Mouse (Mus musculus) embryonic facial prominence, embryonic 10.5 days (tissue): Measurements from ENCODE around the gene Slc3a1. TPM values are rescaled to one million over a fixed set of nuclear protein-coding genes. Genes with fewer than 3 reads are reported as not detected.

Experiments used
- DNase-seq: peaks from one replicate; pipeline ENCODE4 v3.0.0-alpha.2; 2017; ENCODE audit warnings: low spot score
- H3K27ac ChIP-seq: fragments of 300-500 bp; sonication (generic); replicated peaks from 2 replicates; pipeline ENCODE4 v1.5.1; 2016; ENCODE audit warnings: mild to moderate bottlenecking
- H3K27me3 ChIP-seq: fragments of 300-500 bp; sonication (generic); replicated peaks from 2 replicates; pipeline ENCODE4 v1.6.1; 2016; ENCODE audit warnings: low read depth, mild to moderate bottlenecking; ENCODE audit not compliant: poor library complexity, severe bottlenecking
- H3K36me3 ChIP-seq: fragments of 300-500 bp; sonication (generic); replicated peaks from 2 replicates; pipeline ENCODE4 v1.6.1; 2016; ENCODE audit warnings: mild to moderate bottlenecking, moderate library complexity
- H3K4me1 ChIP-seq: fragments of 300-500 bp; sonication (generic); 2 replicates; pipeline ENCODE4 v1.6.1; 2016
- H3K4me3 ChIP-seq: fragments of 300-500 bp; sonication (generic); 2 replicates; pipeline ENCODE4 v1.5.1; 2016; ENCODE audit warnings: mild to moderate bottlenecking, moderate library complexity
- H3K9me3 ChIP-seq: fragments of 300-500 bp; sonication (generic); 2 replicates; pipeline ENCODE4 v1.6.1; 2016; ENCODE audit warnings: mild to moderate bottlenecking
- WGBS: fragments of 180-500 bp; shearing (Covaris S2); methylation state at CpG from one replicate; pipeline ENCODE4 v1.1.7; 2016; 5-methylcytosine and 5-hydroxymethylcytosine counted together
- polyA plus RNA-seq: library from polyadenylated mRNA; unstranded; fragments of >200 nt; fragmentation: Nextera tagmentation; extraction: Ambion mirVana; gene quantifications from 2 replicates; pipeline ENCODE4 v1.2.1, GENCODE M21; 2016

The Slc3a1 gene
- polyA plus RNA-seq, 1 experiment from 2014 or later = 0.41 TPM

DNA sequence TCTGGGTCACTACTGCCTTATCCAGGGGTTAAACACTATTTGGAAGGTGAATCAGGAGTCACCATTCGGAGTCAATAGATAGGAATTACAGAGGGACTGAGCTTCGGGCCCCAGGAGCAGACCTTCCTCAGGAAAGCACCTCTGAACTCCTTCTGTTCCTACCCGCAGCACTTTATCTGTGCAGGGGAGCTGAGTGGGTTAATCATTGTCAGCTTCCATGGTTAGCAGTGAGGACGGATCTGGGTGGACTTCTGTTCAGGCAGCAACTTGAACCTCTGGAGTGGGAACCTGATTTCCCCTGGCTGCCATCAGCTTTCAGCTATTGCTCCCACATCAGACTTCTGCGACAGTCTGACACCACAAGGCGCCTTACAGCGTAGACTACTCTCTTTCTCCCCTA lies 12.7 kb downstream of the Slc3a1 start:
- DNase-seq = no peak
- 81% methylated on average over 7 of the region's 7 CpGs for WGBS
- Histone ChIP-seq H3K27me3 (no peaks in the 10 kb centered on the region), H3K4me1 (peaks cover 6% of the 10 kb centered on the region), H3K4me3 (no peak overlapping the region), H3K9me3 (no peaks in the 10 kb centered on the region), H3K27ac (no peak overlapping the region), H3K36me3 (no peaks in the 10 kb centered on the region)

GRCm38 (mm10) chr17:85042419-85042818 lies 14.2 kb downstream of the Slc3a1 start:
- DNase-seq = no peak
- H3K27me3 ChIP-seq = no peaks in the 10 kb centered on the region
- peaks cover 6% of the 10 kb centered on the region for H3K4me1 ChIP-seq
- no peak overlapping the region for H3K4me3 ChIP-seq
- WGBS = 65% methylated on average over 6 of the region's 6 CpGs
- no peaks in the 10 kb centered on the region for H3K36me3 ChIP-seq
- no peaks in the 10 kb centered on the region for H3K9me3 ChIP-seq
- no peak overlapping the region for H3K27ac ChIP-seq

DNA sequence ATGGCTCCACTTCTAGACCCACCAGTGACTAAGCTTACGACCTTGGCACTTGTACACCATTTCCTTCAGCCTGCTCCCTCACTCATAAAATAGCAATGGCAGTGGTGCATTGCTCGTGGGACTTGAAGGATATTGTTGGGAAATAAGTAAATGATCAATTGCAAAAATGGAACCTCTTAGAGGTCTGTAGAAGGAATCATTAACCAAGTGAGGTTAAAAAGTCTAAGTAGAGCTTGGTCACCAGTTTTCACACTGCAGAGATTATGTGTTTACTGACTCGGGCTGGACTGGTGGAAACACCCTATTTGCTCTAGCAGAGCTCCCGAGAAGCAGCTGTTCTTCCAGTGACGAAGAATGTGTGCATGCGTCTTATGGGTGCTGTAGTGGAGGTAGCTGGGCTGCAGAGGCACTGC lies 15.2 kb downstream of the Slc3a1 start:
- Histone ChIP-seq H3K9me3 (no peaks in the 10 kb centered on the region), H3K4me3 (no peak overlapping the region), H3K27ac (no peak overlapping the region), H3K27me3 (no peaks in the 10 kb centered on the region), H3K36me3 (no peaks in the 10 kb centered on the region), H3K4me1 (peaks cover 6% of the 10 kb centered on the region)
- DNase-seq = no peak
- WGBS = 84% methylated on average over 6 of the region's 6 CpGs

GRCm38 (mm10) chr17:85044466-85044865 lies 16.3 kb downstream of the Slc3a1 start:
- 94% methylated on average over 5 of the region's 5 CpGs for WGBS
- Histone ChIP-seq H3K36me3 (no peaks in the 10 kb centered on the region), H3K27me3 (no peaks in the 10 kb centered on the region), H3K27ac (no peak overlapping the region), H3K4me3 (no peak overlapping the region), H3K4me1 (peaks cover 6% of the 10 kb centered on the region), H3K9me3 (no peaks in the 10 kb centered on the region)
- DNase-seq = no peak

DNA sequence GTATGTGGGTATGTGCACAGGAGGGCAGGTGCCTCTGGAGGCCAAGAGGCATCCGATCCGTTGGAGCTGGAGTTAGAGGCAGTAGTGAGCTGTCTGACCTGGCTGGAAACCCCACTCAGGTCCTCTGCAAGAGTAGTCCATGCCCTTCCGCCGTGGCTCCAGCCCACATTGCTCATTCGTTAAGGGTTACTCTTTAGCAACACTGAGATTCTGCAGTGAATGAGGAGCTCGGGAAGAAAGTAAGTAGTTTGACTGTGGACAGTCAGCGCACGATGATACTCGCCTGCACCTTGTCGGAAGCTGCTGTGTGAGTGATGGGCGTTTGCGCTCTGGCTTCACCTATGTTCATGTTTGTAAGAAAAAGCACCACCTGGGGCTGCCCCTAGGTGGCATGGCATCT lies 17.0 kb downstream of the Slc3a1 start:
- Histone ChIP-seq H3K27ac (no peak overlapping the region), H3K9me3 (no peaks in the 10 kb centered on the region), H3K4me1 (peaks cover 6% of the 10 kb centered on the region), H3K4me3 (no peak overlapping the region), H3K36me3 (no peaks in the 10 kb centered on the region), H3K27me3 (no peaks in the 10 kb centered on the region)
- 88% methylated on average over 12 of the region's 12 CpGs for WGBS
- DNase-seq = no peak

GRCm38 (mm10) chr17:85048379-85048778 lies 20.2 kb downstream of the Slc3a1 start:
- no peaks in the 10 kb centered on the region for H3K27me3 ChIP-seq
- no peak for DNase-seq
- H3K36me3 ChIP-seq = no peaks in the 10 kb centered on the region
- no peaks in the 10 kb centered on the region for H3K9me3 ChIP-seq
- H3K27ac ChIP-seq = no peak overlapping the region
- H3K4me1 ChIP-seq = no peaks in the 10 kb centered on the region
- WGBS = 90% methylated on average over 5 of the region's 5 CpGs
- no peak overlapping the region for H3K4me3 ChIP-seq

DNA sequence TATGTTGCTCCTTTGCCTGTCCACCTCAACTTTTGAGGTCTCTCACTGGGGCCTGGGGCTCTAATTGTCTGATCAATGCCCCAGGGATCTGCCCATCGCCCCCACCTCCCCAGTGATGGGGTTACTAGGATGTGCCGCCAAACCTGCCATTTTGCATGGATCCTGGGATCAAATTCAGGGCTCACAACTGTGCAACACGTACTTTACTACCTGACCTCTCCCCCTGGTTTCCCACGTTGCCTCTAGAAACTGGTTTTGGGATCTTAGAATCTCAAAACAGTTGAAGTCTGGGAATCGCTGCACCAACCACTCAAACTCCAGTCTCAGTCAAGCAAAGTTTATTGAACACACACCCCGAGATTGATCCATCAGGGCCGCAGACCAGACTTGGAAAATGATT lies 30.1 kb downstream of the Slc3a1 start:
- no peaks in the 10 kb centered on the region for H3K4me1 ChIP-seq
- H3K27me3 ChIP-seq = no peaks in the 10 kb centered on the region
- no peak overlapping the region for H3K27ac ChIP-seq
- no peaks in the 10 kb centered on the region for H3K9me3 ChIP-seq
- peaks cover 10% of the 10 kb centered on the region for H3K36me3 ChIP-seq
- no peak for DNase-seq
- no peak overlapping the region for H3K4me3 ChIP-seq
- 89% methylated on average over 7 of the region's 7 CpGs for WGBS

GRCm38 (mm10) chr17:85059136-85059535 lies 31.0 kb downstream of the Slc3a1 start:
- no peak overlapping the region for H3K27ac ChIP-seq
- no peaks in the 10 kb centered on the region for H3K4me1 ChIP-seq
- no peaks in the 10 kb centered on the region for H3K27me3 ChIP-seq
- H3K36me3 ChIP-seq = peaks cover 19% of the 10 kb centered on the region
- DNase-seq = no peak
- H3K9me3 ChIP-seq = no peaks in the 10 kb centered on the region
- 91% methylated on average over 6 of the region's 6 CpGs for WGBS
- H3K4me3 ChIP-seq = no peak overlapping the region

DNA sequence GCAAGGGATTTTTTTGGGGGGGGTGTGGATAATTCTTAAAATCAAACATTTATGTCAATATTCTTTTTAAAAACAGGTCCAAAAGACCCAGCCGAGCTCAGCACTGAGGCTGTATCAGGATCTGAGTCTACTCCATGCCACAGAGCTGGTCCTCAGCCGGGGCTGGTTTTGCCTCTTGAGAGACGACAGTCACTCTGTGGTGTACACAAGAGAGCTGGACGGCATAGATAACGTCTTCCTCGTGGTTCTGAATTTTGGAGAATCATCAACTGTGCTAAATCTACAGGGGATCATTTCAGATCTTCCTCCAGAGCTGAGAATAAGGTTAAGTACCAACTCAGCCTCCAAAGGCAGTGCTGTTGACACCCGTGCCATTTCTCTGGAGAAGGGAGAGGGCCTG lies 35.4 kb downstream of the Slc3a1 start:
- Histone ChIP-seq H3K4me3 (no peak overlapping the region), H3K9me3 (no peaks in the 10 kb centered on the region), H3K36me3 (peaks cover 60% of the 10 kb centered on the region), H3K4me1 (no peaks in the 10 kb centered on the region), H3K27me3 (no peaks in the 10 kb centered on the region), H3K27ac (no peak overlapping the region)
- DNase-seq = no peak
- 94% methylated on average over 7 of the region's 7 CpGs for WGBS

DNA sequence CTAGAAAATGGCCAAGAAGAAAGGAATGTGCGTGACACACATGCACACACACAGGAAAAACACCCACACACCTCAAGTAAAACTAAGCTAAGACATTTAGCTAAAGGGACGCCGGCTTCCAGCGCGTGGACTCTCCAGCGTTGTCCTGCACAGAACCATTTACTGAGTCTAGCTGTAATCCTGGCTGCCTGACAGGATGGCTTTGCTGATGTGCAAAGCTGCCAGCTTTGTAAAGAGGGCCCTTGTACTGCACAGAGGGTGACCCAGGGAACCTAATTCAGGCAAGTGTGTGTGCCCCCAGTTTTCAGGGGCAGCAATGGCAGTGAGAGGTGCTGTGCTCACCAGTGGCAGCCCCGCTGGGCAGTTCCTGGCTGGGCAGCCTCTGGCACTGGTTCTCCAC lies 39.2 kb downstream of the Slc3a1 start:
- Histone ChIP-seq H3K4me3 (no peak overlapping the region), H3K27me3 (no peaks in the 10 kb centered on the region), H3K9me3 (no peaks in the 10 kb centered on the region), H3K36me3 (peaks cover 92% of the 10 kb centered on the region), H3K4me1 (peaks cover 6% of the 10 kb centered on the region), H3K27ac (no peak overlapping the region)
- no peak for DNase-seq
- 94% methylated on average over 7 of the region's 7 CpGs for WGBS

- 78% methylated on average over 6 of the region's 6 CpGs for WGBS
Observed at GRCm38 (mm10) chr17:85070658-85071057, 42.5 kb downstream of the Slc3a1 start.

DNA sequence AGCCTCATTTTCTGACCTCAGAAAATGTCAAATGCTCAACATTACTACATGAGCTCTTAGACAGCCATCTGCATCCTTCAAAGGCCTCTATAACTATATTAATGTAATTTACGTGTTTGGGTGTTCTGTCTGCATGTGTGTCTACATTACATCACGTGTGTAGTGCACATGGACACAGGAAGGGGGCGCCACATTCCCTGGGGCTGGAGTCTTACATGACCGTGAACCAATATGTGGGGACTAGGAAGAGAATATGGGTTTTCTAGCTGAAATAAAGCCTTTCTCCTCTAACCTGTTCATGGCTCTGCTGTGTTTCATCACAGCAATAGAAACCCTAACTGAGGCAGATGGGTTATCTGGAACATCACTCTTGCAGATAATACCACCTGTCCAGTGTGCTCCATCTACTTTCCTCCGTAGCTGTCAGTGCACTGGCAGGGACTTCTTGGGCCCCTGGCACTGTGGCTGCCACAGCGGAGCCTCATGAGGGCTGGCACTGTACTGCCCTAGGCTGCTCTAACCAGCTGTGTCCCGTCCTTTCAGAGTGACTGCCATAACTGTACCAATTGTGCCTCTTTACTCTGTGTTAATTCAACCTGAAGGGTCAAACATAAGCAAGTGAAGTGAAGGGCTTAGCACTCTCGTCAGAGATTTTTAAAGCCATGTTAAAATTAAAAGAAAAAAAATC lies 43.1 kb downstream of the Slc3a1 start:
- no peak for DNase-seq
- WGBS = 91% methylated on average over 8 of the region's 8 CpGs
- Histone ChIP-seq H3K9me3 (no peaks in the 10 kb centered on the region), H3K4me1 (peaks cover 15% of the 10 kb centered on the region), H3K27ac (no peak overlapping the region), H3K4me3 (no peak overlapping the region), H3K36me3 (peaks cover 74% of the 10 kb centered on the region), H3K27me3 (no peaks in the 10 kb centered on the region)

More at GRCm38 (mm10) chr17:85070658-85071057, 42.5 kb downstream of the Slc3a1 start:
- Histone ChIP-seq H3K4me3 (no peak overlapping the region), H3K4me1 (peaks cover 15% of the 10 kb centered on the region), H3K27me3 (no peaks in the 10 kb centered on the region), H3K27ac (no peak overlapping the region), H3K36me3 (peaks cover 74% of the 10 kb centered on the region), H3K9me3 (no peaks in the 10 kb centered on the region)
- no peak for DNase-seq

GRCm38 (mm10) chr17:85072383-85072782 lies 44.2 kb downstream of the Slc3a1 start:
- Histone ChIP-seq H3K36me3 (peaks cover 74% of the 10 kb centered on the region), H3K9me3 (no peaks in the 10 kb centered on the region), H3K27ac (0 out of 2 replicates have a peak overlapping the region, but pooled peaks have one; percentile 25), H3K4me3 (no peak overlapping the region), H3K4me1 (peaks cover 15% of the 10 kb centered on the region), H3K27me3 (no peaks in the 10 kb centered on the region)
- no peak for DNase-seq
- WGBS = 52% methylated on average over 11 of the region's 11 CpGs
